Mouse (Mus musculus): Measurements from ENCODE around the gene Utp3. TPM values are rescaled to one million over a fixed set of nuclear protein-coding genes. Genes with fewer than 3 reads are reported as not detected.
"Not testable (repeated sequence)": the region's sequence is repeated elsewhere in the genome, so short reads cannot be mapped to it uniquely, and the experiment has no call there.

The Utp3 gene
- polyA plus RNA-seq (2012; ENCODE audit: insufficient read depth, insufficient read length, low replicate concordance, missing spikeins): not detected in 2 replicates

DNA sequence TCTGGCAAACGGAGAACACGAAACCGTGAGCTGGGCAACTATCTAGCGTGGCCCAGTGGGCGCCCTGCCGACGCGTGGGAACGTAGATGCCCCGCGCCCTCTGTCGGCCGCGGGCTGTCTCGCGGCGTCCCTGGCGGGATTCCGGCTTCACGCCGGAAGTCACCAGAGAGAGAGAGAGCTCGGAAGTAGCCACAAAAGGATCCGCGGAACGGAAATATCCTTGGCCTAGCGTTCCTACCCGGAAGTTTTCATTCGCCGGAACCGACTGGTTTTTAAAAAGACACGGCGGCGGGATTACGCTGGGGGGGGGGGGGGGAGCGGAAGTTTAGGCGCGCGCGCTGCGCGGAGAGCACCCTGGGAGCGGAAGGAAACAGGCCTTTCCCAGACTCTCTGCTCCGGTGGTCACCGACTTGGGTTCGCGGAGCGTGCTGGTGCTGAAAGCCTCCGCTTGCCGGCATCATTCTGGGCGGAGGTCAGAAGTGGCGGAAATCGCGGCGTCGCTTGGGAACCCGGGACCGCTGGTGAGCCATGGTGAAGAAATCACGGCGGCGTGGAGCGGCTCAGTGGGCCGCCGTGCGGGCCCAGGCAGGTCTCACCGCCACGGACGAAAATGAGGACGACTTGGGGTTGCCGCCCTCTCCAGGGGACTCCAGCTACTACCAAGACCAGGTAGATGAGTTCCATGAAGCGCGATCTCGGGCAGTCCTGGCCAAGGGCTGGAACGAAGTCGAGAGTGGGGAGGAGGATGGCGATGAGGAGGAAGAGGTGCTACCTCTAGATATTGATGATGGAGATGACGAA lies at the start of gene Utp3:
TSS of gene Utp3 (plus strand) at position 377 of the 801 bp plus-strand sequence.
- WGBS: under 1% methylated on average over 75 of the region's 76 CpGs
- Histone ChIP-seq H3K4me1 (ENCODE audit: control insufficient read depth, insufficient read depth, low read length) (peaks cover 8% of the 10 kb centered on the region), H3K4me3 (ENCODE audit: insufficient read depth, low read depth, low read length) (peak within 1 kb of the TSS; percentile 97), H3K27ac (ENCODE audit: insufficient read depth, low read depth, low read length) (peak within 1 kb of the TSS; percentile 85)
- TF ChIP-seq POLR2A (IDR thresholded peaks at IDR 0.05; ENCODE audit: insufficient read depth, low read depth, low read length): peak; percentile 44; the same call in 1 of the 2 replicates
- peak; percentile 91 for TF ChIP-seq CTCF (IDR thresholded peaks at IDR 0.05; ENCODE audit: insufficient read depth, low read depth, low read length)

DNA sequence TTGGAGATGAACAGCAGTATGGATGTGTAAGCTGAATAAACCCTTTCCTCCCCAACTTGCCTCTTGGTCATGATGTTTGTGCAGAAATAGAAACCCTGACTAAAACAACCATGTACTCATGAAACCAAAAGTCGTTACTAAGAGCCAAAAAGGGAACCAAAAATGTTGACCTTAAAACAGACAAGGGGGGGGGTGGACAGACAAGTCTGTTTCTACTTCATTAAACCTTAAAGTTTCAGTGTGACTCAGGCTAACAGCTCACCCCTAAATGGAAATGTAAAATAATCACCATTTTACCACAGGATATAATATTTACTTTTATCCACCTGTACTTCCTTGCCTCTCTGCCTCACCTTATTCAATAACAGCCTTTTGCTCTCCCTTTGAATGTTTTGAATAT lies 45.7 kb upstream of the Utp3 start:
- no peak for TF ChIP-seq POLR2A (IDR thresholded peaks at IDR 0.05; ENCODE audit: insufficient read depth, low read depth, low read length)
- TF ChIP-seq CTCF (IDR thresholded peaks at IDR 0.05; ENCODE audit: insufficient read depth, low read depth, low read length): no peak
- Histone ChIP-seq H3K27ac (ENCODE audit: insufficient read depth, low read depth, low read length) (no peak overlapping the region), H3K4me3 (ENCODE audit: insufficient read depth, low read depth, low read length) (no peak overlapping the region), H3K4me1 (ENCODE audit: control insufficient read depth, insufficient read depth, low read length) (no peaks in the 10 kb centered on the region)
- WGBS: 36% methylated on average over 1 of the region's 1 CpGs

- H3K4me3 ChIP-seq (ENCODE audit: insufficient read depth, low read depth, low read length): no peak overlapping the region
- 76% methylated on average over 1 of the region's 1 CpGs for WGBS
- no peak overlapping the region for H3K27ac ChIP-seq (ENCODE audit: insufficient read depth, low read depth, low read length)
- no peaks in the 10 kb centered on the region for H3K4me1 ChIP-seq (ENCODE audit: control insufficient read depth, insufficient read depth, low read length)
- no peak for TF ChIP-seq CTCF (IDR thresholded peaks at IDR 0.05; ENCODE audit: insufficient read depth, low read depth, low read length)
- TF ChIP-seq POLR2A (IDR thresholded peaks at IDR 0.05; ENCODE audit: insufficient read depth, low read depth, low read length): no peak
Measured at GRCm38 (mm10) chr5:88508990-88509389, 45.3 kb upstream of the Utp3 start.

- WGBS: 2% methylated on average over 2 of the region's 2 CpGs
Measured at GRCm38 (mm10) chr5:88519232-88519631, 35.0 kb upstream of the Utp3 start.

DNA sequence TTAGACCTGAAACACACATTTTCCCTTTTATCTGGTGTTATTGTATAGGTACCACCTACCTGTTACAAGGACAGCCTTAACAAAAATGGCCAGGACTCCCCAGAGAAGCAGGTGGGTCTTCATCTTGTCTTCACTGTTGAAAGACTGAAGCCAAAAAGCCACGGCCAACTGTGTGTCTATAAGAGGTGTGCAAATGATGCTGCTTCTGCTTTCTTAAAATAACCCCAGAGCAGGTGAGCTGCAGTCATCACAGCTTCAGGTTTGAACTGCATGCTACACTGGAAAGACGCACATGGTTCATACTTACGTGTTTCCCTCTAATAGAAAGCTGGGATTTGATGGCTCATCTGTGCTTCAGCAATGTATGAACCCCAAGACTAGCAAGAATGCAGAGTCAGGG lies 26.6 kb upstream of the Utp3 start, which contains the start of gene Jchain:
TSS of gene Jchain (minus strand) at position 235 of the 400 bp plus-strand sequence.
- TF ChIP-seq POLR2A (IDR thresholded peaks at IDR 0.05; ENCODE audit: insufficient read depth, low read depth, low read length) (no peak), CTCF (IDR thresholded peaks at IDR 0.05; ENCODE audit: insufficient read depth, low read depth, low read length) (no peak)
- WGBS: 93% methylated on average over 3 of the region's 3 CpGs
- H3K27ac ChIP-seq (ENCODE audit: insufficient read depth, low read depth, low read length): no peak within 1 kb of the TSS
- H3K4me1 ChIP-seq (ENCODE audit: control insufficient read depth, insufficient read depth, low read length): no peaks in the 10 kb centered on the region
- no peak within 1 kb of the TSS for H3K4me3 ChIP-seq (ENCODE audit: insufficient read depth, low read depth, low read length)

More at GRCm38 (mm10) chr5:88519232-88519631, 35.0 kb upstream of the Utp3 start:
- H3K4me1 ChIP-seq (ENCODE audit: control insufficient read depth, insufficient read depth, low read length): no peaks in the 10 kb centered on the region
- no peak overlapping the region for H3K27ac ChIP-seq (ENCODE audit: insufficient read depth, low read depth, low read length)
- no peak for TF ChIP-seq POLR2A (IDR thresholded peaks at IDR 0.05; ENCODE audit: insufficient read depth, low read depth, low read length)
- no peak for TF ChIP-seq CTCF (IDR thresholded peaks at IDR 0.05; ENCODE audit: insufficient read depth, low read depth, low read length)
- no peak overlapping the region for H3K4me3 ChIP-seq (ENCODE audit: insufficient read depth, low read depth, low read length)

GRCm38 (mm10) chr5:88530908-88531307 lies 23.4 kb upstream of the Utp3 start:
- TF ChIP-seq CTCF (IDR thresholded peaks at IDR 0.05; ENCODE audit: insufficient read depth, low read depth, low read length) (no peak), POLR2A (IDR thresholded peaks at IDR 0.05; ENCODE audit: insufficient read depth, low read depth, low read length) (no peak)
- Histone ChIP-seq H3K4me1 (ENCODE audit: control insufficient read depth, insufficient read depth, low read length) (no peaks in the 10 kb centered on the region), H3K4me3 (ENCODE audit: insufficient read depth, low read depth, low read length) (no peak overlapping the region), H3K27ac (ENCODE audit: insufficient read depth, low read depth, low read length) (no peak overlapping the region)
- 33% methylated on average over 1 of the region's 1 CpGs for WGBS

- 73% methylated on average over 3 of the region's 3 CpGs for WGBS
- Histone ChIP-seq H3K4me1 (ENCODE audit: control insufficient read depth, insufficient read depth, low read length) (no peaks in the 10 kb centered on the region), H3K4me3 (ENCODE audit: insufficient read depth, low read depth, low read length) (no peak overlapping the region), H3K27ac (ENCODE audit: insufficient read depth, low read depth, low read length) (no peak overlapping the region)
- TF ChIP-seq POLR2A (IDR thresholded peaks at IDR 0.05; ENCODE audit: insufficient read depth, low read depth, low read length) (no peak), CTCF (IDR thresholded peaks at IDR 0.05; ENCODE audit: insufficient read depth, low read depth, low read length) (no peak)
Measured at GRCm38 (mm10) chr5:88534697-88535096, 19.6 kb upstream of the Utp3 start.

- no peak overlapping the region for H3K27ac ChIP-seq (ENCODE audit: insufficient read depth, low read depth, low read length)
- H3K4me3 ChIP-seq (ENCODE audit: insufficient read depth, low read depth, low read length): no peak overlapping the region
- TF ChIP-seq CTCF (IDR thresholded peaks at IDR 0.05; ENCODE audit: insufficient read depth, low read depth, low read length) (no peak), POLR2A (IDR thresholded peaks at IDR 0.05; ENCODE audit: insufficient read depth, low read depth, low read length) (no peak)
- H3K4me1 ChIP-seq (ENCODE audit: control insufficient read depth, insufficient read depth, low read length): no peaks in the 10 kb centered on the region
Measured at GRCm38 (mm10) chr5:88540845-88541244, 13.4 kb upstream of the Utp3 start.

- TF ChIP-seq CTCF (IDR thresholded peaks at IDR 0.05; ENCODE audit: insufficient read depth, low read depth, low read length) (no peak), POLR2A (IDR thresholded peaks at IDR 0.05; ENCODE audit: insufficient read depth, low read depth, low read length) (no peak)
- WGBS: 52% methylated on average over 5 of the region's 5 CpGs
- no peak overlapping the region for H3K27ac ChIP-seq (ENCODE audit: insufficient read depth, low read depth, low read length)
- H3K4me1 ChIP-seq (ENCODE audit: control insufficient read depth, insufficient read depth, low read length): no peaks in the 10 kb centered on the region
- H3K4me3 ChIP-seq (ENCODE audit: insufficient read depth, low read depth, low read length): no peak overlapping the region
Measured at GRCm38 (mm10) chr5:88542651-88543282, 11.5 kb upstream of the Utp3 start.

GRCm38 (mm10) chr5:88544411-88544810 lies 9.9 kb upstream of the Utp3 start:
- 85% methylated on average over 1 of the region's 1 CpGs for WGBS
- H3K4me3 ChIP-seq (ENCODE audit: insufficient read depth, low read depth, low read length): not testable (repeated sequence)

More at GRCm38 (mm10) chr5:88544411-88544810, 9.9 kb upstream of the Utp3 start:
- not testable (repeated sequence) for H3K4me1 ChIP-seq (ENCODE audit: control insufficient read depth, insufficient read depth, low read length); H3K27ac ChIP-seq (ENCODE audit: insufficient read depth, low read depth, low read length)
